Mouse (Mus musculus) lung, postnatal 4 days (tissue): ENCODE data around the gene Nmt1.

Experiments used
- DNase-seq, 2 experiments: peaks; one replicate each; pipeline ENCODE4 v3.0.0; 2021

The Nmt1 gene

DNA sequence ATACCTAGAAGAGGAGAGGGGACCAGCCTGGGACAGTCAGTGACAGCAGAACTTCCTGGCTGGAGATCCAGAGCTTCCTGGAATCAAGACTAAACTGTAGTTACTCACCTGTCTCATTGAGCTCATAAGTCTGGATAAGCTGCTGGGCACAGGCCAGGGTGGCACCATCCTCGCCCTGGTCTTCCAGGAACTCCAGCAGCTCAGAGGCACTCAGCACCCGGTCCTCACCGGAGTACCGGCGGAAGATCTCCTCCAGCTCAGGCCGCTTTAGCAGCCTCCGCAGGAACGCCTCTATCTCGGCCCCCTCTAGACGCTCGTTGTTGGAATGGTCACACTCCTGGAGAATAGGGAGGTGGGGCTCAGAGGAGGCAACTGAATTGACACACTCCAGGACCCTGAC is 50.1 kb downstream of the Nmt1 start:
- no peak for DNase-seq

DNA sequence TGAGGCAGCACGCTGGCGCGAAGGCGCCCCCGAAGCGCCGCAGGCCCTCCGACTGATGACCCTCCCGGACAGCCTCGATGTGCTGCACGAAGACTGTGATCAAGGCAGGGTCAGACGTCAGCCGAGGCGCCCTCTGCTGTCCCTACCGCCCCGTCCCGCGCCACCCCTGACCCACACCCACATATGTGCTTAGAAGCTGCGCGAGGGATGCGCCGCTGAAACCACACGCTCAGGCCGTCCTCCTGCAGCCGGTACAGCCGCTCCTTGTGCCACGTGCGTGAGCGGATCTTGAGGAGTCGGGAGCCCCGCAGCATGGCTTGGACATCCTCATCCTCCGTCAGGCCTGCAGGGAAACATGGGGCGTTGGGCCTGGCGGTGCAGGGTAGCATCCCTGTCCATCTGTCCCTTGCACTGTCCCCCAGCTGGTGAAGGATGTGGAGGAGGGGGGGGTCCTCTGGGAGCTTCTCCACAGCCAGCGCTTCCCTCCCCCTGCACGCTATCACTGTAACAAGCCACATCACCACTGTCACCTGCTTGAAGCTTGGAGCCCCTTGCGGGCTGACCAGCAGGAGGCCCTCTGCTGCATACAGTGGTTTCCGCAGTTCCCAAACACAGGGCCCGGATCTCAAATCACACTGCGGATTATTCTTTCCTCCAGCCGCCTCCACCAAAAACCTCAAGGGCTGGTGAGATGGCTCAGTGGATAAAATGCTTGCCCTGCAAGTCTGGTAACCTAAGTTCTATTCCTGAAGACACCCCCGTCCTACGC is 52.5 kb downstream of the Nmt1 start:
- peak in 1 of 2 experiments; percentile 32 for DNase-seq

DNA sequence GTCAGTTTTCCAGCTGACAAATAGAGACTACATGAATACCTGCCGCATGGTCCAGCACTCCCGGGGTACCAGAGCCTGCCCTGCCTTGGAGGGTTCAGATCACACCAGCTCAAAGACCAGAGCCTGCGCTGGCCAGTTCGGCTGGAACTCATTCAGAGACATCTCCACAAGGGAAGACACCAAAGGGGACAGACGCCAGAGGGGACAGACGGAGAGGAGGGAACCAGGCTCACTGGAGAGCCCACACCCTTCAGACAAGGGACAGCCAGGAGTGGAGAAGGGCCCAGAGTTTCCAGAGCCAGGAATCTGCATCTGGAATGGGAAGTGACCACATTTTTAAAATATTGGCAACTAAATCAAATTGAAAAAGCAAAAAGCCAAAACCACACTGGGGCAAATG is 53.6 kb downstream of the Nmt1 start:
- peak in 1 of 2 experiments; percentile 17 for DNase-seq

- no peak for DNase-seq
Measured at GRCm38 (mm10) chr11:103093306-103093705, 65.3 kb downstream of the Nmt1 start.

DNA sequence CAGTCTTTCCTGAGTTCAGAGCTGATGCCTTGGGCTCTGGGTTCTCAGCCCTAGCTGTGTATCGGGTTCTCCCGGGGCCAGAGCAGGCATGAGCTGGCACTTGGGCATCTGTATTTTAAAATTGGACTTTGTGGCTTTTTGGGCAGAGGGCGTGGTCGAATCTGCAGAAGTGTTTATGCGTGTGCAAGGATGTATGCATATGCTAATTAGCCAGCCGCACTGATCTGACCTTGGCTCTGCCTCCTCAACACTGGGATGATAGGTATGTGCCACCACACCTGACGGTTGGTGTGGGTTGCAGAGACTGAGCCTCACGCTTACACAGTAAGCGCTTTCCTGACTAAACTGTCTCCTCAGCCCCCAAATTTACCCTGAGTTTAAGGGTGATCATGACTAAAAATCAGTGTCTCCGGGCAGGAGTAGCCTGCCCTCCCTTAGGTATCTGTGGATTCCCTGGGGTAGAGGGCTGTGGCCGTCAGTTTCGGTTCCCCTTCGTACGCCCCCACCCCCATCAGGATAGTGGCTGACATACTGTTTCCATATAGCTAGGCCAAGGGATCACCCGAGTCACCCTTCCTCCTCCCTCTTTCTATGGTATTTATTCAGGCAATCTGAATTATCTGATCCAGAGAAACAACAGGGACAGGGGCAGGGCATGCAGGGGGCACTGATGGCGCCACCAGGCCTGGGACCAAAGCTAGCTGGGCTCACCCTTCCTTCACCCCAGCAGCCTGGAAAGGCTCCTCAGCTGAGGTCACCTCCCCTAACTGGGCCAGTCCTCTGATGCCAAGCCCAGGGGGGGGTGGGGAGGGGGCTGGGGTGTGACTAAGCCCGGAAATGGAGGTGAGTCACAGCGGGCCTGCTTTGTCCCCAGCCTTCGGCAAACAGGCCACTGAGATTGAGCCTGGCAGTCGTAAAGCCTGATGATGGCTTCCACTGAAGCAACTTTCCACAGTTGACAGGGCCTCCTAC is 66.2 kb downstream of the Nmt1 start:
- peak in 1 of 2 experiments; percentile 45 for DNase-seq

GRCm38 (mm10) chr11:103095107-103095670 is 67.2 kb downstream of the Nmt1 start:
- peak in 1 of 2 experiments; percentile 22 for DNase-seq

- DNase-seq: no peak
Measured at GRCm38 (mm10) chr11:103095801-103096200, 67.8 kb downstream of the Nmt1 start.

DNA sequence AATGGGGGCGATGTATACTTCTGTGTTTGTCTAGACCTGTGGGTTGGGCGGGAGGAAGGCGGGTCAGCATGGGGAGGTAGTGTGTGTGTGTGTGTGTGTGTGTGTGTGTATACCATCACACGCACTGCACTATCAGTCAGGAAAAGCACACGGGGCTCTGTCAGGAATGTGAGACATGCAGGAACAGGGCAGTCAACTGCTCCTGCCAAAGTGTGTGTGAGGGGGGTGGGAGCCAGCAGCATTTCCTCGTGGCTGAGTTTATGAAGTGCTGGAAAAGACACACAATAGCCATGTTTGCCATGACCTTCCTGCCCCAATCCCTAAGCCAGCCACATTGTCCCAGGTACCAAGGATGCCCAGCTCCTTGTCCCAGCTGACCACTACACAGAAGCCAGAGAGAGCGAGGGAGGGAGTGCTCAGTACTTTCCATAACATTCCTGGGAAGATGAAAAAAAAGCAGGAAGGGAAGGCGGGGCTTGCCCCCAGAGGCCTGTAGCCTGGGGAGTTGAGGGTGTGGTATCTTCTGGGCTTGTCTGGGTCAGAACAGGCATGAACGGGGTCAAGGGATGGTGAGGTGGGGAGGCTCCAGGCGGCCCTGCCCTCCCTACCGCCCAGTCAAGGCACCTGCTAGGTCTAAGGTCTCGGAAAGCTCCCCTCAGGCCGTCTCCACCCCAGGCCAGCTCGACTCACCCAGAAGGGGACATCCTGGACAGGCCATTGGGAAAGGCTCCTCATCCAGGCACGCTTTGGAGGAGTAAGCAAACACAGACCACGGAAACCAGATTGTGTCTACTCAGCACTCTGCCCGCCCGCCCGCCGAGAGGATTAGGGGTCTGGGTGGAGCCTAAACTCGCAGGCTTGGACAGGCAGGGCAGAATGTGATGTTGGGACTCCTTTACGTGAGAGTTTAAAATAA is 69.2 kb downstream of the Nmt1 start:
- DNase-seq: peak in 1 of 2 experiments; percentile 66

- DNase-seq: peak in 1 of 2 experiments; percentile 29
Measured at GRCm38 (mm10) chr11:103098531-103099190, 70.7 kb downstream of the Nmt1 start.

- DNase-seq: peak in 1 of 2 experiments; percentile 25
Measured at GRCm38 (mm10) chr11:103099352-103099940, 71.5 kb downstream of the Nmt1 start.

DNA sequence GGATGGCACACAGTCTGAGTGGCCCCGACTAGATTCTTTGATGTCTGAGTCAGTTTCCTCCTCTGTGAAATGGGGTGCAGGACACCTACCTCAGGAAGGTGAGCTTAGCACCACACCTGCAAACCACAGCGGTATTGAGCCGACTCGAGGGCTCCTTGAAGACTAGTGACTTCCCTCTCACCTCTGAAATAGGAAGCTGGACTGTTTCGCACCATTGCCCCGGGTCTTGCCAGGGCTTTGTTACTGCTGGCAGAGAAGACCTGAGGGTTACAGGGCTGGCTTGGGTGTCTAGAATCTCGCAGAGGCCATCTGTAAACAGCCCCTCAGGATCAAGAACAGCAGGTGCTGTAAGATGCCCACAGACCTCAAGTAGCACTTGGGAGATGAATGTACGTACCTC is 72.4 kb downstream of the Nmt1 start:
- DNase-seq: peak in 1 of 2 experiments; percentile 21

GRCm38 (mm10) chr11:103101481-103101865 is 73.5 kb downstream of the Nmt1 start, which contains the start of the genes Plcd3 and Acbd4:
TSS of gene Plcd3 (minus strand) at chr11:103101658.
TSS of gene Acbd4 (plus strand) at chr11:103101682.
- DNase-seq: peak; percentile 85 to 87

DNA sequence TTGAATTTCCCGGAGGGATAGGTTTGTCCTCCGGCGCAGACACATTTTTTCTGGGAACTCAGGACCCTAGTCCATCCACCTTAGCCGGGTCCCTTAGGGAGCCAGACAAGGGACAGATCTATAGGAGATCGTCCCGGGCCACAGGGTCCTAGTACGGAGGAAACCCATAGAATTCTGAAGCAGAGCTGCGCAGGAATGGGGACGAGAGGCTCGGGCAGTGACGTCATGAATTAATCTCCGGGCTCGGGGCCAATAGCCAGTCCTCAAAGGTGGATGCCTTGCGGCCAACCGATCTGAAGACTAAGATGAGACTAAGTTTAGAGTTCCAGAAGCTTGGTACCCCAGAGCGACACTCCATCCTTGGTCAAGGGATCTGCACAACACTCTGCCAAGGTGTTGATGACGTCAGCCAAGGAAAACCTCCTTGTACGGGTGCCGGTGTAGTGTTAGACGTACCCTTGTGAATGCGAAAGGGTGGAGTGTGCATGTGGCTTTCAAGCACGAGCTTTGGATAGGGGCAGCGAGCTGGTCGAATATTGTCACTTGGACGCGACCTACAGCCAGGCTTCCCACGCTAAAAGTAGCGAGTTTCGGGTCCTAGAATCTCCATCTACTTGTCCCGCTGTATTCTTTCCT is 74.0 kb downstream of the Nmt1 start:
- DNase-seq: peak; percentile 78 to 81

GRCm38 (mm10) chr11:103102725-103103349 is 74.8 kb downstream of the Nmt1 start:
- DNase-seq: peak; percentile 97 to 99

- peak in 1 of 2 experiments; percentile 22 for DNase-seq
Measured at GRCm38 (mm10) chr11:103103621-103104020, 75.6 kb downstream of the Nmt1 start.

GRCm38 (mm10) chr11:103104469-103104868 is 76.5 kb downstream of the Nmt1 start:
- DNase-seq: no peak

- DNase-seq: no peak
Measured at GRCm38 (mm10) chr11:103105180-103105725, 77.3 kb downstream of the Nmt1 start.

GRCm38 (mm10) chr11:103105810-103106209 is 77.8 kb downstream of the Nmt1 start:
- DNase-seq: no peak

- DNase-seq: no peak
Measured at GRCm38 (mm10) chr11:103106386-103106785, 78.4 kb downstream of the Nmt1 start.

DNA sequence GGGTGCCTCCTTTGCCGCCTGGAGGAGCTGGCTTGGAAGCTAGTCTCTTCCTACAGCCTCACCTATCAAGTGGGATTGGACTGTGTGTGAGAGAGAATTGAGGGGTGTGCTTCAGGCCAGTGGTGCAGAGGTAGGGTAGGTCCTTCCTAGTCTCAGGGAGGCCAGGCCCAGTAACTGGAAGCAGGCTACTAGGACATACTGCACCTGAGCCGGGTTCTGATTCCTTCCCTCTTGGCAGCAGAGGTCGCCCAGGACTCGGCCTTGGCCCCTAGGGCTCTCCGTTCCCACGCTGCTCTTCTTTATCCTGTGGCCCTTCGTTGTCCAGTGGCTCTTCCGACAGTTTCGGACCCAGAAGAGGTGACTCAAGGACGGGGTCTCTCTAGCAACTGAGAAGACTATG is 83.3 kb downstream of the Nmt1 start:
- DNase-seq: peak in 1 of 2 experiments; percentile 21
